ENCODE assay signal across 21 mouse cellular contexts in genomic region chr6:68915536-68915935, GRCm38 (mm10).
DNase-seq lines count a peak whose midpoint lies in the region; ATAC-seq and TF ChIP-seq lines count a peak whose summit lies in the region.
"Had no signal": no experiment of that assay in that cellular context is flagged by ENCODE, and none has a peak within 500 bp of the region (broad histone marks: within the 10 kb centered on the region; RNA-seq: fewer than 3 reads in every experiment).

No protein-coding gene starts in this region.

- no peak for TF ChIP-seq EP300 in MEL (IDR thresholded peaks at IDR 0.05; ENCODE audit: low read depth in 1 of 2, low read length in 2 of 2)

- no peak for ATAC-seq in kidney, postnatal 0 days (replicated peaks; ENCODE audit: low FRiP score, low read depth)
- no peak for ATAC-seq in midbrain, postnatal 0 days (ENCODE audit: low FRiP score)
- ATAC-seq in midbrain, embryonic 16.5 days = no peak
- ATAC-seq: forebrain, embryonic 13.5 days; forebrain, postnatal 0 days; Patski had no signal

- DNase-seq in kidney, postnatal 0 days (ENCODE audit: low spot score) = no peak
- no peak for DNase-seq in kidney, postnatal 25 days
- DNase-seq in midbrain, postnatal 0 days (ENCODE audit: low spot score) = no peak
- peak; percentile 1 for DNase-seq in MEL (ENCODE audit: low read depth, low spot score)
- peak; percentile 61 for DNase-seq in splenic B cell, adult 2 months (ENCODE audit: low read depth, low spot score)
- DNase-seq in thymus, postnatal 36 days = no peak
- DNase-seq in cerebellum, postnatal 10 days = no peak
- DNase-seq: adrenal gland, postnatal 10 days; cerebellum, adult 18-20 months; cerebellum, adult 9-11 months; forebrain, postnatal 0 days; gastrocnemius, adult 2 months; gastrocnemius, postnatal 25 days had no signal

- H3K4me2 ChIP-seq in kidney, postnatal 0 days (ENCODE audit: low read length) = no peak overlapping the region
- H3K4me2 ChIP-seq in midbrain, postnatal 0 days (ENCODE audit: low read depth, low read length, poor library complexity, severe bottlenecking) = no peak overlapping the region
- no peak overlapping the region for H3K4me2 ChIP-seq in midbrain, embryonic 16.5 days (ENCODE audit: low read length)
- H3K4me2 ChIP-seq: forebrain, embryonic 13.5 days; heart, embryonic 12.5 days; hindbrain, embryonic 15.5 days had no signal

- no peaks in the 10 kb centered on the region for H3K27me3 ChIP-seq in kidney, postnatal 0 days (ENCODE audit: insufficient read depth, low read length)
- no peaks in the 10 kb centered on the region for H3K27me3 ChIP-seq in midbrain, postnatal 0 days (ENCODE audit: insufficient read depth, low read length)
- H3K27me3 ChIP-seq in midbrain, embryonic 16.5 days (ENCODE audit: control insufficient read depth, insufficient read depth, low read depth, low read length) = no peaks in the 10 kb centered on the region
- no peaks in the 10 kb centered on the region for H3K27me3 ChIP-seq in MEL (ENCODE audit: control insufficient read depth in 1 of 2, insufficient read depth in 2 of 2, low read length in 2 of 2)
- no peaks in the 10 kb centered on the region for H3K27me3 ChIP-seq in splenic B cell, adult 2 months (ENCODE audit: control insufficient read depth, insufficient read depth, low read length, poor library complexity, severe bottlenecking)
- H3K27me3 ChIP-seq: forebrain, embryonic 13.5 days; heart, embryonic 12.5 days; hindbrain, embryonic 15.5 days; Patski had no signal

- H3K9me3 ChIP-seq in kidney, postnatal 0 days (replicated peaks; ENCODE audit: low read length) = no peaks in the 10 kb centered on the region
- H3K9me3 ChIP-seq in midbrain, postnatal 0 days (ENCODE audit: low read length) = no peaks in the 10 kb centered on the region
- no peaks in the 10 kb centered on the region for H3K9me3 ChIP-seq in midbrain, embryonic 16.5 days (replicated peaks; ENCODE audit: control insufficient read depth, low read length, poor library complexity, severe bottlenecking)
- no peaks in the 10 kb centered on the region for H3K9me3 ChIP-seq in MEL (replicated peaks; ENCODE audit: insufficient read depth, low read length)
- H3K9me3 ChIP-seq: embryonic facial prominence, embryonic 10.5 days; forebrain, embryonic 13.5 days; hindbrain, embryonic 10.5 days; hindbrain, embryonic 15.5 days had no signal

- no peak for TF ChIP-seq POLR2A in MEL (IDR thresholded peaks at IDR 0.05; ENCODE audit: control insufficient read depth in 1 of 2, insufficient read depth in 1 of 2, low read depth in 1 of 2, low read length in 2 of 2, poor library complexity in 1 of 2)

- H3K36me3 ChIP-seq in kidney, postnatal 0 days (ENCODE audit: insufficient read depth, low read length) = no peaks in the 10 kb centered on the region
- no peaks in the 10 kb centered on the region for H3K36me3 ChIP-seq in midbrain, postnatal 0 days (ENCODE audit: insufficient read depth, low read length)
- H3K36me3 ChIP-seq in midbrain, embryonic 16.5 days (ENCODE audit: control insufficient read depth, insufficient read depth, low read length) = no peaks in the 10 kb centered on the region
- H3K36me3 ChIP-seq in MEL (ENCODE audit: control insufficient read depth in 1 of 2, insufficient read depth in 2 of 2, low read length in 2 of 2) = no peaks in the 10 kb centered on the region
- H3K36me3 ChIP-seq in splenic B cell, adult 2 months (ENCODE audit: control insufficient read depth, insufficient read depth, low read length, poor library complexity, severe bottlenecking) = no peaks in the 10 kb centered on the region
- H3K36me3 ChIP-seq: embryonic facial prominence, embryonic 10.5 days; G1E; heart, embryonic 12.5 days; hindbrain, embryonic 10.5 days; hindbrain, embryonic 15.5 days had no signal

- H3K4me1 ChIP-seq in kidney, postnatal 0 days (replicated peaks; ENCODE audit: insufficient read depth, low read length) = no peaks in the 10 kb centered on the region
- H3K4me1 ChIP-seq in midbrain, postnatal 0 days (ENCODE audit: insufficient read depth, low read length) = no peaks in the 10 kb centered on the region
- H3K4me1 ChIP-seq in midbrain, embryonic 16.5 days (ENCODE audit: control insufficient read depth, insufficient read depth, low read length) = no peaks in the 10 kb centered on the region
- no peaks in the 10 kb centered on the region for H3K4me1 ChIP-seq in MEL (ENCODE audit: control insufficient read depth in 1 of 2, insufficient read depth in 2 of 2, low read length in 2 of 2)
- H3K4me1 ChIP-seq: embryonic facial prominence, embryonic 10.5 days; forebrain, embryonic 13.5 days; heart, embryonic 12.5 days; hindbrain, embryonic 10.5 days; hindbrain, embryonic 15.5 days had no signal

- no peak overlapping the region for H3K9ac ChIP-seq in kidney, postnatal 0 days (ENCODE audit: low read depth, low read length)
- H3K9ac ChIP-seq in midbrain, postnatal 0 days (replicated peaks; ENCODE audit: low read length, poor library complexity, severe bottlenecking) = no peak overlapping the region
- no peak overlapping the region for H3K9ac ChIP-seq in midbrain, embryonic 16.5 days (ENCODE audit: low read depth, low read length)
- no peak overlapping the region for H3K9ac ChIP-seq in MEL (ENCODE audit: control insufficient read depth, low read depth, low read length, poor library complexity, severe bottlenecking)
- H3K9ac ChIP-seq: forebrain, embryonic 13.5 days; forebrain, postnatal 0 days; heart, embryonic 12.5 days; hindbrain, embryonic 15.5 days had no signal

- H3K27ac ChIP-seq in kidney, postnatal 0 days = no peak overlapping the region
- no peak overlapping the region for H3K27ac ChIP-seq in midbrain, postnatal 0 days (ENCODE audit: low read depth, low read length)
- no peak overlapping the region for H3K27ac ChIP-seq in midbrain, embryonic 16.5 days (ENCODE audit: low read length)
- no peak overlapping the region for H3K27ac ChIP-seq in MEL (ENCODE audit: control insufficient read depth, low read depth, low read length)
- H3K27ac ChIP-seq: embryonic facial prominence, embryonic 10.5 days; forebrain, embryonic 13.5 days; gastrocnemius, adult 2 months; hindbrain, embryonic 10.5 days; hindbrain, embryonic 15.5 days had no signal

- TF ChIP-seq RAD21 in MEL (IDR thresholded peaks at IDR 0.05; ENCODE audit: low read depth, low read length) = peak; percentile 27

- H3K79me2 ChIP-seq in MEL (ENCODE audit: control insufficient read depth, insufficient read depth, low read length, poor library complexity) = no peaks in the 10 kb centered on the region

- 0 out of 2 replicates have a peak, but pooled peaks have one; percentile 16 for TF ChIP-seq CTCF in kidney, postnatal 0 days (IDR thresholded peaks at IDR 0.05; ENCODE audit: low read depth)
- peak; percentile 23; the same call in 1 of the 2 replicates for TF ChIP-seq CTCF in midbrain, postnatal 0 days (IDR thresholded peaks at IDR 0.05)
- peak in 1 of 3 experiments; percentile 22; a peak in 2 of 6 replicates for TF ChIP-seq CTCF in MEL (IDR thresholded peaks at IDR 0.05 in 2 of 3, conservative IDR thresholded peaks at IDR 0.05 in 1 of 3; ENCODE audit: control insufficient read depth in 1 of 3, insufficient read depth in 1 of 3, low read depth in 2 of 3, low read length in 3 of 3, poor library complexity in 1 of 3, severe bottlenecking in 1 of 3)

- no peak overlapping the region for H3K4me3 ChIP-seq in kidney, postnatal 0 days (replicated peaks; ENCODE audit: low read depth, low read length)
- no peak overlapping the region for H3K4me3 ChIP-seq in midbrain, postnatal 0 days (ENCODE audit: low read depth, low read length)
- no peak overlapping the region for H3K4me3 ChIP-seq in midbrain, embryonic 16.5 days (ENCODE audit: low read depth, low read length)
- no peak overlapping the region for H3K4me3 ChIP-seq in MEL (ENCODE audit: control insufficient read depth in 1 of 2, insufficient read depth in 1 of 2, low read depth in 2 of 2, low read length in 2 of 2)
- H3K4me3 ChIP-seq: embryonic facial prominence, embryonic 10.5 days; forebrain, embryonic 13.5 days; gastrocnemius, adult 2 months; heart, embryonic 12.5 days; hindbrain, embryonic 10.5 days; hindbrain, embryonic 15.5 days had no signal

TF ChIP-seq in MEL, 35 proteins besides CTCF, POLR2A, EP300 and RAD21:
- TF ChIP-seq GATA1 (IDR thresholded peaks at IDR 0.05; ENCODE audit: low read depth, low read length) (no peak), CHD1 (IDR thresholded peaks at IDR 0.05; ENCODE audit: low read depth, low read length) (no peak), SMC3 (IDR thresholded peaks at IDR 0.05; ENCODE audit: low read depth, low read length) (peak; percentile 19; the same call in 1 of the 2 replicates), POLR2AphosphoS2 (IDR thresholded peaks at IDR 0.05; ENCODE audit: low read length) (no peak), JUND (IDR thresholded peaks at IDR 0.05; ENCODE audit: low read depth, low read length) (no peak), MYB (IDR thresholded peaks at IDR 0.05; ENCODE audit: low read depth, low read length) (no peak), ELF1 (IDR thresholded peaks at IDR 0.05; ENCODE audit: low read depth, low read length) (no peak), GABPA (IDR thresholded peaks at IDR 0.05; ENCODE audit: low read depth, low read length) (no peak)

Comparison
In these comparisons a context has a peak if more than half of its experiments do, and no peak if none do; other contexts are left out.
1. DNase-seq: peak in MEL (single experiment) and splenic B cell, adult 2 months (single experiment); none in kidney, postnatal 0 days (single experiment), kidney, postnatal 25 days (0 of 2), midbrain, postnatal 0 days (single experiment), thymus, postnatal 36 days (0 of 2) and cerebellum, postnatal 10 days (0 of 2).